Mouse (Mus musculus) cerebellum, adult 11 months (tissue): ENCODE measurements at regions not wholly inside any gene's neighbourhood (a gene's known extent, or its start where the extent isn't known, plus 50 kb on each side); places are given as distances from the start of the nearest gene placed in this dataset.

Experiments
- DNase-seq: peaks from one replicate; pipeline ENCODE4 v3.0.0; 2022

DNA sequence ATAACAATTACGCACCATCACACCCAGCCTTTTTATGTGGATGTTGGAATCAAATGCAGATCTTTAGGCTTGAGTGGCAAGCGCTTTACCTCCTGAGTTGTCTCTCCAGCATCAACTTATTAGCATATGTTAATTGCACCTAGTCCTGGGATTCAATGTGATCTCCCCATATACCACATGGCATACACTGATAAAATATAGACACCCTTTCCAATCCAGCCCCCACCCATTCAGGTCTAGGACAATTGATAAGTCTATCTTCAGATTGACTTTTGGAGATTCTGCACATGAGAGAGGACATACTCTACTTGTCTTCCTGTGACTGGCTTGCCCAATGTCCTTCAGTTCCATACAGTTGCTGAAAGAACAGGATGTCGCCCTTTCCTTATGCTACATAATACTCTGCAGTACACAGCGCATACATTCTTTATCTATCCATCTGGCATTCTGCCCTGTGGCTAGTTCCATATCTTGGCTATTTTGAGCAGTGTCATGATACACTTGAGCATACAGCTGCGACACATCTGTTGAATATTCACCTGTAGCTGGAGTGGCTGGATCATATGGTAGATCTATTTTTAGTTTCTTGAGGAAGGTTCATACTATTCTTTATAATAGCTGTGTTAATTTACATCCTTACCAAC is 120.3 kb downstream of the Gsdmc2 start:
- no peak for DNase-seq

DNA sequence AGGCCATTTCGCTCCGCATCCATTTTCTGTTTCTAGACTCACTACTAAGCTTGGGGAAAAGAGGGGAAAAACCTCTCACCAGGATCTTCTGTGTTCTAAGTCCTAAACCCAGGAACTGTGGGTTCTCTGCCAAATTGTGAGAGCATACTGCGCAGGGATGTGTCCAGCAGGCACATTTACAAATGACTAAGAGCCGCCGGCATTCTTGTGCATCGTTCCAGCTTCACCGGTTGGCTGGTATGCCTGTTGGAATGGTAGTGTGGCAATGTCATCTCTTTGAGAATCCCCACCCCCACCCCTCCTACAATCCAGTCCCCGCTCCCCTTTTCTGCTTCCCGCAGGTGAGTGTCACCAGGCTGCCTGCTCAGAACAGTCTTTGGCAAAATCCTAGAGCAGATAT is 122.0 kb downstream of the Gsdmc2 start:
- DNase-seq: no peak

DNA sequence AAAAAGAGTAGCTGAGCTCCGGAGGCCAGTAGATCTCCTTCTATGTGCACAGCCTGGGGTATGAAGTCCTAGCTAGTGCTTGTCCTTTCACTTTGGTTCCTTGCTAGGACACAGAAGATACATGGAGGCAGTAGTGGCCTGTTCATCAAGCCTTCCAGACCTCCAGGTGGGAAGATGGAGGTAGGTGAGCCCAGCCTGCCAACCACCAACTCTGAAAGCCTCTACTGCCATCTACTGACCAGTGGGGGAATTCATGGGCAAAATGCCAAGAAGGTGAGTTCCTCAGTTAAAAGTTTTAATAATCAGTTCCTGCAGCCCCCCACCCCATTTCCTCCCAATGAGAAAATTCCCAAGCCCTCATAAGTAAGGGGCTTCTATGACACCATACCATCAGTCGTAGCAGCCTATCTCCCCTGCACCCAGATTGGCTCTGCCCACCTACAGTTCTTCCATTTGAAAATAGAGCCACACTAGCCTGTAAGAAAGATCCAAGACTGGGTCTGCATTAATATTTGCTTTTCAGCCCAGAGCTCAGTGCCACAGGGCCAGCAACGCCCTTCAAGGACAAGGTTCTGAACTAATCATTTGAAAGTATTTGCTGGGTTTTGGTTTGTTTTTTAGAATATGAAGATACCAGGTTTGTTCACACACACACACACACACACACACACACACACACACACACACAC is 123.2 kb downstream of the Gsdmc2 start:
- no peak for DNase-seq

DNA sequence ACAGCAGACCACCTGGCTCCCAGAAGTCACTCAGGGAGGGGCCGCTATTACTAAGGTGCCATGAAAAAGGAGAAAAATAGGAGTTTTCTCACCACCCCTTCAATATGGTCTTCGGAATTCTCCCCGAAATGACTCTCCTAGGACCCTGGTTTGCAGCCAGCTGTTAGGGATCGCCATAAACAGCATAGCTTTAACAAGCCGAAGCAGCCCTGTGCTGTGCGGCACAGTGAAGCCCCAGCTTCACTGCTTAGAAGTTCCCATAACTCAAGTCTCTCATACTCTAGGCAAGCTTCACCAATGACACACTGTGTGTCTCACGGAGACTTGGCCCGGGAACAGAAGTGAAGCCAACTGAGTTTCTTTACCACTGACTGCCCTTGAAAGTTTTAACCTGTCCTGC is 127.2 kb downstream of the Gsdmc2 start:
- DNase-seq: no peak

DNA sequence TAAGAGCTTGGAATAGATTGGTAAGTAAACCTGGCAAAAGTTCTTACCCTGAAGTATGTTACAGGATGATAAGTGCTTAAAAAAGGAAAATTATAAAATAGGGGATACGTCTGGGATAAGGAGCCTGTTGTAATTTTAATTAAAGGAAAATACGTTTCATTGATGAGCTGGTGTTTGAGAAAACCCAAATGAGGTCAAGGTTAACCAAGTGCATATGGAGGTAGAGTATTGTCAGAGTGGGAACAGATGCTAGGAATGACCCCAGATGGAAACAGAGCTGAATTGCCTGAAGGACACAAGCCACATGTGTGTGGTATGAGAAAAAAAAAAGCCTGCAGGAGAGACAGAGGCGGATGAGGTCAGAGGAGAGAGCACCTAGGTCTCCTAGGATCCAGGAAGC is 131.3 kb downstream of the Gsdmc2 start:
- no peak for DNase-seq

DNA sequence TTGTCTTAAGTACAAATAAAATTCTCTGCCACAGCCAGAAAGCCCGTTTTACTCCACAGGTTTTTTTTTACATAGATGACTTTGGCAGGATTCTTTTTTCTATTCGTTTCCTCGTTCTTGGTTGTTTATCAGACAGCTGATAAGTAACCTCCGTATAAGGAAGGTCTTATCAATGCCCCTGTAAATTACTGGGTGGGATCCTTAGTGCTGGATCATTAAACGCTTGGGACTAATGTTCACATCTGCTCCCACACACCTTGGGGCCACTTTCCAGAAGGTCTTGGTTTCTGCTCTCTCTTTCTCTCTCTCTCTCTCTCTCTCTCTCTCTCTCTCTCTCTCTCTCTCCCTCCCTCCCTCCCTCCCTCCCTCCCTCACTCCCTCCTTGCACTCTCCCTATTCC is 134.6 kb downstream of the Gsdmc2 start:
- DNase-seq: no peak

DNA sequence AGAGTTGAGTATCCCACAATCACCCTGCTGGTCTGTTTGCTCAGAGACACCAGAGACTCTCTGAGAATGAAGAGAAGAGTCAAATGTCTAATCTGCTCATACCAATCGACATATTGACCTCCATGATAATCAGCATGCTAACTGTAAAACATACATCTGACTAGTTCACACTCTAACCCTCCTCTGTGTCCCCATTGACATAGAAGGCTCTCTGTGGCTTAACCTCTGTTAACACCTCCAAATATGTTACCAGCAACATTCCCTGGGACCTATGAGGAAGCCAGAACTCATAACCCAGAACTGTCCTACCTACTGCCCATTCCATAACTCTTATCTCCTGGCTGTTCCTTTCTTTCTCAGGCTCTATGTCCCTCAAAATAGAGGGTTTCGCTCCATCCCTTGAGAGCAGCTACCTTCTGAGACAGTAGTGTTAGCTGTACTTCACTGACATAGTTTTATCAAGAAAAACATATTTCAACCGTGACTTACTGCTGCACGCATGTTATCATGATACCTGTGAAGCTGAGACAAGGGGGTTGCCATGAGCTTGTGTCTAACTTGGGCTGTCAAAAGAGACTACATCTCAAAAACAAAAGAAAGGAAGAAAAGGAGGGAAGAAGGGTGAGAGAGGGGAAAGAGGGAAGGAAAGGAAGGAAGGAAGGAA is 135.6 kb downstream of the Gsdmc2 start:
- DNase-seq: no peak

DNA sequence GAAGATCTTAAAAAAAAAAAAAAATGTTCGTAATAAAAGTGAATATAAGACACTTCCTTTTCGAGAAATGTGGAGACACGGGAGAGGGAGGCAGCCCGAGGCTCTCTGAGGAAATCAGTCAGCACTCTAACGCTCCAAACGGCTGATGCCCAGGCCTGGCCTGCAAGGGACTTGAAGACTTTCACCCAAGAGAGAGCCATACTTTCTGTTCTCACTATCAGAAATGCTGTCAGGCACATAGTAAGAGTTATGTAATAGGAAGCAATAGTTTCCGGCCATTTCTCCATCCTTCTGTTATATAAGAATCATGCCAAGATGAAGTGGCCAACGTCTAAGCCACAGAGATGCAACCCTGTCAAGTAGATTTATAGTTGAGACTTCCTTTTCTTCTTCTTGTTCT is 140.3 kb downstream of the Gsdmc2 start:
- DNase-seq: no peak

DNA sequence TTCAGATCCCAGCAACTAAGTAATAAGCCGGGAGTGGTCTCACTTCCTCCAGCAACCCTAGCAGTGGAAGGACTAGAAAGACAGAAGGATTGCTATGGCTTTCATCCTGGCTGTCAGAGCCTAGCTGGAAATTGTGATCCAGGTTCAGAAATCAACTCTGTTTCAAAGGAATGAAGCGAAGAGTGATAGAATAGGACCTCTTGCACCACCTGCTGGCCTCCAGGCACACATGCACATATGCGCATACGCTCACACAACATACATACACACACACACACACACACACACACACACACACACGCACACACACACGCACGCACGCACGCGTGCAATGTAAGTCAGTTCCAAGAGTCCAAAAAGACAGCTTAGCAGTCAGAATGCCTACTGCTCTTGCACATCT is 147.1 kb downstream of the Gsdmc2 start:
- no peak for DNase-seq

DNA sequence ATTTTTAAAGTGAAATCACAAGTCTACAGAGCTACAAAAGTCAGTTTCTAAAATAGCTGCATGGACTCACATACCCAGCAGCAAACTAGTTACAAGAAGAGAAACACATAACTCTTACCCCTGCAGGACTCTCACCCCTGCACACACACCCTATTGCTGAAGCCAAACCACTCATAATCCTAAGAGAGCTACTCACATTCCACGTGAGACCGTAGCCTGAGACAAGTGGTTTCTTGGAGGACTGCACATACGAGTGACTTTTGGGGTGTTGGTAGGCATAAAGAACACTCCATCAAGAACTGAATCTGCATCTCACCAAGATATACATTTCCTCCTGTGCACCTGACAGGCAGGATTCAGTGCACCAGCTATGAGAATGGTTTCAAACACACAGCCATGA is 150.8 kb downstream of the Gsdmc2 start:
- DNase-seq: no peak

DNA sequence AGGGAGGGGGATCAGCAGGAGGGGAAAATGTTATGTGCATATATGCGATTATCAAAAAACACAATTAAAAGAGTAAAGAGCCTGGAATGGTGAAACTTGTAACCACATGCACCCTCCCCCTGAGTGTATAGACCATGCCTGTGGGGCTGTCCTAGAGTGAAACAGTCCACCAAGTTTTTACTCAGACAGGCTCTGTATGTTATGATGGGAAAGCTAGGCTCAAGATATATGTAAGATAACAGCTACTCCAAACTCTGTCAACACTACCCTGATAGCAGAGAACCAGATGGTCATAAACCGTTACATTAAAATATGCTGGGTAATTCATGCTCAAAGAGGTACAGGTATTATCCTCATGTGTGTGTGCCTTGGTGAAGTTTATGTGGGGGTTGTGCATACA is 151.4 kb downstream of the Gsdmc2 start:
- DNase-seq: no peak

DNA sequence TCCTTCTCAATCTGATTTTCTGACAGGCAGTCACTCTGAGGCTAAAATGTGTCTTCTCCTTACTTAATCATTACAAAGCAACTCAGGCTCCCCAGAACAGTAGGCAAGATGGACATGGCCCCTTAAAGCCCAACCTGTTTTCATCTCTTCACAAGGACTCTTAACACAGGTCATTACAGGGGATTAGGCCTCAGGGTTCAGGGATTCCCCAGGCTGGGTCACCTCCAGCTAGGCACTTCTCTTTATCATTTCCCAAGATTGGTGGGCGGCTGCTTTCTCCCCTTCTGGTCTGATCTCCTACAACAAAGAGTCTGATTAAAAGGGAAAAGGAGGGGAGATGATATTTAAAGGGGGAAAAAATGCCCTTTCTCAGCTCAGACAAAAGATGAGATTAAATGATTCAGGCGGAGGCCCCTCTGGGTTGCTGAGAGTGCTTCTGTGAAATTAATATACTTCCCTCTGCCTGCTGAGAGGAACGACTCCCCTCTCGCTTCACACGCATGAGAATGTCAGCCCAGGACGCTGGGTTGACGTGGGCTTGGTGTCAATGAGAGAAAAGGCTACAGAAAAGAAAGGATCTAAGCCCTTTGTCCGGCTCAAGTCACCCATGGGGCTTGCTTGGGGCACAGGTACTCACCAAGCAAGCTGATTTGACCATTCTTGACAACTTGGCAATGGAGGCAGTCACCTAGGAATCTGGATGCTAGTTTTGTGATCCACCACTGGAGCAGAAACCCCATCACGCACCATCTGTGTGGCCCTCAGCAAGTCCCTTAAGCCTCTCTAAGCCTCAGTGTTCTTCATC is 152.3 kb downstream of the Gsdmc2 start:
- DNase-seq: no peak

DNA sequence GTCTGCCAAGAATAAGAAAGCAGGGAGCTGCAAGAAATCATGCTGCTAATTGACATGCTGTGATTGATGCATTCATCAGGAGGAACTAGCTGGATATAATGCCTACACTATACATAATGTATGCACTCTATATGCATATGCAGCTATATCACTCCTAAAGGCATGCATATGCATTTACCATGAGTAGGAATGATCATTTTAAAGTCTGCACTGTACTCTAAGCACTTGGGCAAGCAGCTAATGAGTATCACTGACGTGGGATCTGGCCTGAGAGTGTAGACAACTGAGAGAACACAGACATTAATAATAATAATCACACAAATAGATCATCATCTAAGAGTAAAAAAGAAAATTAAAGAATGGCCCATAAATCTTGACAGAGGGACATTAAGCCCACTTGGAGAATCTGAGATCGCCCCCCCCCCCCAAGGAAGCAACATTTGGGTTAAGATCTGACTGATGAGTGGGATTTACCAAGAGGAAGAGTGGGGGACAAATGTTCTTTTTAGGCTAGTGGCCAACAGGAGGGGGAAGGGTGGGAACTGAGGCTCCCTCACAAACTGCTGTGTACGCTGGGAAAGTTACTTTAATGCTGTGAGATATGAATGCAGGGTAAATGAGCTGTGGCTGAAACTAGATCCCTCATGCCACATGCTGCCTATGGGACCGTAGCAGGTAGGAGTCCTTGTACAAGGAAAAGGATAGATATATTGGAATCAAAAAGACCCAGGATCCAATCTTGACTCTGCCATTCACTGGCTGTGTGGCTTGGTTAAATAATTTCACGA is 155.0 kb downstream of the Gsdmc2 start:
- DNase-seq: no peak

DNA sequence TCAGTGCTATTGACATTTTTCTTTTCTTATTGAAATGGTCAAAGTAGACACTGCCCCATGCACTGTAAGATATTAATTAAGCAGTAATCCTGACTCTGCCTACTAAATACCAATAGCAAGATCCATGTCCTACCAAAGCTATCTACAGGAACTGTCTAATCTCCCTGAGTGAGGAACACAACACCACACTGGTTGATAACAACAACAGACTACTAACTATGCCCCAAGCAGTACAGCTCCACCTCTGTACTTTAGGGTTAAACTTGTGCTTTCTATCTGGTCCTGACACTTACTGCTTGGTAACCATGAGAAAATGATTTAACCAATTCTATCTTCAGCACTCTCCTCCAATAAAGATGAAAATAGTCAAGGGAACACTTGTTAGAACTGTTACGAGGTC is 157.1 kb downstream of the Gsdmc2 start:
- DNase-seq: no peak

DNA sequence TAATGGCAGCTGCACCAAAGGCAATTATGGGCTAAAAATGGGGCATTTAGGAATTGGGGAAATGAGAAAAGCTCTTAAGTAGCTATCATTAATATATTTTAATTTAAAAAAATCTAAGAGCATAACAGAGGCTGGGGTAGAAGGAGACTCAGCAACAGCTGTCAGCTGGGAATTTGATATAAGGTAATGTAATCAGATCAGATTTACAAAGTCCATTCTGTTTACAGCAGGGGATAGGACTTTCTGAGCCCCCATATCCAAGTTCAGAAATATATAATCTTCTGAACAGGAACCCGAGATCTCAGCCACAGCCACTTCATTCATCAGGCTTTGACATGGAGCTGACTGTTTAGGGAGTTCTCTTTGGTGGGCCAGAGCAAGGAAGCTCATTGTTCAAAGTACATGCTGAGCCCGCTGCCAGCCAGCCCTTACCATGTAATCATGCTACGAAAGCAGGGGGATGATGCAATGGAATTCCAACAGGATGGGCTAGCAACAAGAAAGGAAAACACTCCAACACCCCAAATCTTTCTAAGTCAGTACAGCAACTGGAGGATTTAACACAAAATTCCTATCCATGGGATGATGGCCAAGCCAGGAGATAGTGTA is 157.9 kb downstream of the Gsdmc2 start:
- DNase-seq: no peak

DNA sequence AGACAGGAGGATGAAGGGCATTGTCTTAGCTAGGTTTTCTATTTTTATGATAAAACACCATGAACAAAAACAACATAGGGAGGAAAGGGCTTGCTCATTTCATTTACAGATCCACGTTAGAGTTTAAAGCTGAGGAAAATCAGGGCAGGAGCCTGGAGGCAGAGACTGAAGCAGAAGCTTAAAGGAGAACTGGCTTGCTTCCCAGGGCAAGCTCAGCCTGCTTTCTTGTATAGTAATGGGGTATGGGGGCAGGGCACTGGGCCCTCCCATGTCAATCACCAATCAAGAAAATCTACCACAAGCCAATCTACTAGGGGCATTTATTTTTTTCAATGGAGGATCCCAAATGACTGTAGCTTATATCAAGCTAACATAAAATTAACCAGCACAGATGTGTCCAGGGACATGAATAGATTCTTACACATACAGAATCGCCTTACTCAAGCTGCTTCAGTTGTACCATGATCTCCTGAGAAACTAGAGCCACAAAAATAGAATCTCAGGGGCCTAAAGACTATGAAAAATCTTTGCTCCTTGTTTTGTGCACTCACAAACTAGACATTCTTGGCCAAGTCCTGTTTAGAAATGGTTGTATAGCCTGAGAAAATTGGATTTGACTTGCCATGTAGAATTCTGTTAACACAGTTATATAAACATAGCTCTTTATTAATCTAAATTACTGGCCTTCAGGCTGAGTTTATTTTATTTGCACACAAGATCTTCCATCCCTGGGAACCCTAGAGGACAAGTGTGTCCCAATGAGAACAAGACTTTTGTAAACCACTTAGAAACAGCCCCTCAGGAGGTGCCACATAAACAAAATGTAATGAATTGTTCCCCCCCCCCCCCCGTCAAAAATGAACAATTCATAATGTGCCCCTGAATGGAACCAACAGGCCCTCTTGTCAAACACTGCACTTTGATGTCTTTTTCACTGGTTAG is 164.7 kb downstream of the Gsdmc2 start:
- no peak for DNase-seq

DNA sequence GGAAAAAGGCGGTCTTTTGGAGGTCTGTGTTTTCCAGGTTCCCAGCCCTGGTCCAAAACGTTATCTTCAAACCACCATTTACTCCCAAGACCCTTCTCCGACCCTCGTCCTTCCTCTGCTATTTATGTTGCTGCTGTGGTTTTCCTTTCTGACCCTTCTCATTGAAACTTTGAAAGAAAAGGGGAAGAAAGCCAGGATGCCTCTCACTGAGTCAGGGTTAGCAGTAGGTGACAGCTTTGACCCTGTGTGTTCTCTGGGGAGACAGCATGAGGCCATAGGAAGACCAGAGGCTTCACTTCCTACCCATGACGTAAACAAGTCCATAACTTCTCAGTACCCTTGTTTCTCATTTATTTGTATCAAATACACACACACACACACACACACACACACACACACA is 166.1 kb downstream of the Gsdmc2 start:
- DNase-seq: no peak

DNA sequence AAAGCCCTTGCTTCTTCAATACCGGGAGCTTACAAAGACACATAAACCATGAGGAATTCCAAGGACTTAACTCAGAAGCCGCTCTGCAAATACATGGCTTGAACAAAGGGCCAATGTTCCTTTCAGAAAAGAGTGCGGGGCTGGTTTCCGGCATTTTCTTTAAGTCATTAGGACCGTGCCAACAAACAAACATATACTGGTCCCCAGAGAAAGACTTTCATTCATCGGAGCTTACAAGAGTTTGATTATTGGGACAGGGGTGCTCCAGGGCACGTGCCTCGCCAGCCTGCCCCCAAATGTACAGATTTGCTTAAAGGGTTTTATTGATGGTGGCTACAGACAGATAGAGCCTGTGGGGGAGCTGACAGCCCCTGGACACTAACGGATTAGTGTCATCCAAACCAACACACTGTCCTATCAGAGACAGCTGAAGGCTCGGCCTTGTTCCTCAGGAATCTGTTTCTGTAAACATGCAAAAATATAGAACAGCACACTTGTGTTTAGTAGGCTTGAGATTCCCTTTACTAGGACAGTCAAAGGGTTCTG is 169.4 kb downstream of the Gsdmc2 start:
- no peak for DNase-seq

DNA sequence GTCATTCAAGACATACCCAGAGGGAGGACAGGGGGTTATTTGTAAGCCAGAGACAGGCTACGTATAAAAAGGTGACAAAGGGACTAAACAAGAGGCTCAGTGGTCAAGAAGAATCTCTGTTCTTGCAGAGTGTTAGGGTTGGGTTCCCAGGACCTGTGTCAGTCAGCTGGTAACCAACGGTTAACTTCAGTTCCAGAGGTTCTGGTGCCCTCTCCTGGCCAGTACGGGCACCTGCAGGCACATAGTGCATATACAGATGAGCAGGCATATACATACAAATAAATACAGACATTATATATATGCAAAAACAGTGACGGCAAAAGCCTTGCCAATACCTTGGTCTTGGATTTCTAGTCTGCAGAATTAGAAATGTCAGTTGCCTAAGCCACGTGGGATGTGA is 170.6 kb downstream of the Gsdmc2 start:
- no peak for DNase-seq

DNA sequence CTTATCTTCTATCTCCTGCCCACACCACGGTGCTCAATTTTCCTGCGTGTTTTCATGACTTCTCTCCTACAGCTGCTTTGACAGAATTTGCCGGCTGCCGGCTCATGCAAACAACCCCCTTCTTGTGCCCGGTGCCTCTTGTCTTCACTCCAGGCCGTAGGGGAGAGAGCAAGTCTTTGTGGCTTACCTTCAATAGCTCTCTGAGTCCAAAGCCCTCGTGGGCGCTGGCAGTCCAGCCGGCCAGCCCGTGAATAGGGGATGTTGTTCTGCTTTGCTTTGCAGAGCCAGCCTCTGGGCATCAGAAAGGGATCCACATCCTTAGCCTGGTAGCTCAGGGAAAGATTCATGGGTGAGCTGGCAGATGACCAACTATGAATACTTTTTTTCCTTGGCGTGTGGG is 173.9 kb downstream of the Gsdmc2 start:
- no peak for DNase-seq

DNA sequence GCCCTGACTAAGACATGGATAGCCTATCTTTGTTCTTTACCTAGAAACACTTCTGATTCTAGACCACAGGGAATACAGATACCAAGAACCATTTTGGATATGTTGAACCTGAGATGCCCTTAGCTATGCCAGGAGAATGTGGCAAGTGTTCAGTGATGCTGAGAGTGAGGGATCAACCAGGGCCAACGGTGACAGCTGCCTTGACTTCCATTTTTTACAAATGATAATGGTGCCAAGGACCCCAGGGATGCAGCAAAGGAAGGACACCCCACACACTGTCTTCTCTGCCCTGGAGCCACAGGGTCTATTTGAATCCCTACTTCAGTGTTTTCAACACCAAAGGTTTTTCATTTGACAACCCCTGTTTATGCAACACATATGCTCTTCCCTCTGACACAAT is 174.4 kb downstream of the Gsdmc2 start:
- DNase-seq: no peak
